Mouse (Mus musculus) C2C12 (cell line): Measurements from ENCODE around the gene Tent2.

Experiments
- CEBPB ChIP-seq: IDR thresholded peaks from one replicate; pipeline ENCODE4 v1.6.1; 2011; ENCODE audit warnings: low read depth, mild to moderate bottlenecking, control low read depth, moderate library complexity
- CTCF ChIP-seq: IDR thresholded peaks from one replicate; pipeline ENCODE4 v1.5.1; 2011; ENCODE audit not compliant: control insufficient read depth, insufficient read depth, insufficient read length
- FOSL1 ChIP-seq: IDR thresholded peaks from one replicate; pipeline ENCODE4 v1.8.0; 2011; ENCODE audit warnings: mild to moderate bottlenecking, low read length; ENCODE audit not compliant: poor library complexity, insufficient read depth, severe bottlenecking
- MAX ChIP-seq: IDR thresholded peaks from one replicate; pipeline ENCODE4 v1.6.1; 2011; ENCODE audit warnings: mild to moderate bottlenecking, control low read depth
- MYOD1 ChIP-seq: IDR thresholded peaks from one replicate; pipeline ENCODE4 v1.6.1; 2011; ENCODE audit warnings: low read depth; ENCODE audit not compliant: control insufficient read depth, insufficient read length

- TF ChIP-seq CTCF (no peak), CEBPB (no peak), MYOD1 (no peak), MAX (no peak), FOSL1 (no peak)
Observed at GRCm38 (mm10) chr13:93177571-93177970, 14.6 kb downstream of the Tent2 start.
